Mouse (Mus musculus) frontal cortex, postnatal 25 days (tissue): ENCODE data around the gene Abr.

Experiments used
- DNase-seq, 2 experiments: peaks; one replicate each; pipeline ENCODE4 v3.0.0; 2022; ENCODE audit warnings: low spot score in 2 of 2

Gene Abr

DNA sequence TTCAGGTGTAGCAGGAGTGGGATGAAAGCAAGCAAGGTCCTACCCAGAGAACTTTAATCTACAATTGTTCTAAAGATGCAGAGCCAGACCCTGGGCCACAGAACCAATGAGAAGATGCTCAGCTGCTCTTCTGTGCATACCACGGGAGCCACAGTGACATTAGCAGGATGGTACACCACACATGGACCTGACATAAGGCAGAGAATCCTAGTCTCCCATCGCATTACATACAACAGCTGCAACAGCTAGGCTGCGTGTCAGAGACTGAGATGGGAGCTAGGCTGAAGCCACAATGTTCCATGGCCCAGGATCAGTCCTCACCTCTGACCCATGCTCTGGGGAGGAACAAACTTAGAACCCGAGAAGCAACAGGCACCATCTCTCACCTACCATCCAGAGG lies 104.0 kb downstream of the Abr start:
- DNase-seq = no peak

DNA sequence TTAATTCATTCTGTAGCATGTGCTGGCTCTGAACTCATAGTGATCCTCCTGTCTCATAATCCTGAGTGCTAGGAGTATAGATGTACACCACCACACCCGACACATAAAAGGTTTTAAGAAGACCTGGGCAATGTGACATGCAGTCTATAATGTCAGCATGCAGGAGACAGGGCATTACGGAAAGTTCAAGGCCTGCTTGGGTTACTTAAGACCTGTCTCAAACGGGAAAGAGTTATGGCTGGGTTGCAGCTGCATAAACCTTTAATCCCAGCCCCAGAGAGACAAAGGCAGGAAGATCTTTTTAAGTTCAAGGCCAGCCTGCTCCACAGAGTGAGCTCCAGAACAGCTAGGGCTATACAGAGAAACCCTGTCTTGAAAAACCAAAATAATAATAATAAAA lies 105.2 kb downstream of the Abr start:
- no peak for DNase-seq

DNA sequence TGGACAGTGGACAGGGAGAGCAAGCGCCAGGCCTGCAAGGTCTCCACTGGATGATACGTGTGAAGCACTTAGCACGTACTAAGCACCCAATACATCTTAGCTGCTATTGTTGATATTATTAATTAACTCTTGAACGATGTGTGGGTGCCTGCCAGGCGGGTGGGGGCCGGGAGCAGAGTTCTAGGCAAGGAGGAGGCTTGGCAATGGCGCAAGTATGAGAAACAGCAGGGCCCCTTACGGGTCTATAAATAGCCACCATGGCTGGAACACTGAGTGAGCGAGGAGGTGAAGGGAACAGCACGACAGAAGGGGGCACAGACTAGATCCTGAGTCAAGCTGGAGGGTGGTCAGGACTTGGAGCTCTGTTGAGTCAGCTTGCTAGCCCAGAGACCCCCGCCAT lies 107.0 kb downstream of the Abr start:
- DNase-seq = no peak

DNA sequence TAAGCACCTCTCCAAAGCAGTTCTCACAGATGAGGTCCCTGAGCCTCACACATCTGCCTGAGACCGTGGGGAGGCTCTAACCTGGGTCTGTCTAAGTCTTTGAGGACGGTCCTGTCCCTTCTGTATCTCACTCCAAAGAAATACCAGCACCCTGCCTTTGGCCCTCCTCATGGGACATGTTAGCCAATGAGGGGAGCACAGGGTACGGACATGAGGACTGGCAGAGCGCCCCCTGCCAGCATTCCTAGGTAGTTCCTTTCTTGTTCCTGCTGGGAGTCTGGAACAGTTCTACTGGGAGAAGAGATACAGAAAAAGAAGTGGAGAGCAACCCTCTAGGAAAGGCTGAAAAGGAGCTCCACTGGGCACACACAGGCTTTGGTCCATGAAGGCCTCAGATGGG lies 111.1 kb downstream of the Abr start:
- no peak for DNase-seq

DNA sequence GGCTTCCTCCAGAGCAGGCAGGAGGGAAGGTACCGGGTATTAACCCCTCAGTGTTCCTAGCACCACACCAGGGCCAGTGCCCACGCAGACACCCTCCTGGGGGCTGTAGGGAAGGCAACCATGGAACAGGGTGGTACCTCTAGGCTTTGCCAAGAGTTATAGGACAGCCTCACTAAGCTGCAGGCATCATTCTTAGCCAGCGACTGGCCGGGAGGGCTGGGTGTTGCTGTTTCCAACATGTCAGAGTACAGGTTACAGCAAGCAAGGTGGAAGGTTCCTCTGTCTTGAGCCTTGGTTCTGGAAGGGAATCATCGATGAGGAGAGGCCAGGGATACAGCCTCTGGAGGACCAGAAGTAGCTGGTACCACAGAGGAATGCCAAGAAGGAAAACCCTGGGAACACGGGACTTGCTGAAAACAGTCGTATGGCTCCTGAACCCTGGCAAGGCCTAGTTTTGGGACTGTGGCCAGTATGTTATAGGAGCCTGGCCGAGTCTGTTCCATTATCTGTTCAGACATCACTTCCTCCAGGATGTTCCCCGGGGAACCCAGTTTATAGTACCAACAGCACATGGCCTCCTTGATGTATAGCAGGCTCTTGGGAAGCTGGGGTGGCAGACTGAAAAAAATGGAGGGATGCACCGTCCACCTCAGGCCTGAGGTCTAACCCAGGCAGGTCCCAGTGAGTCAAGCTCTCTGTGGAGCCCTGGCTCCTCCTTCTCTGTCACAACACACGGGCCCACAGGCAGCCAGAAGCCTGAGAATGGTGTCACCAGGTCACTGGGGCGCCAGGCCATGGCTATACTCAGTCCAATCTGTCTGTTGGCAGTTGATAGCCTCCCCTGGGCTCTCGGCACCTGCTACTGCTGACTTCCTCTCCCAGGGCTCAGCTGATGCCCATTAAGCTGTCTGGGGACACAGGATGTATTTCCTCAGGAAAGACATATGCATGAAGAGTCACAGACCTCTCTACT lies 112.1 kb downstream of the Abr start:
- DNase-seq = no peak

DNA sequence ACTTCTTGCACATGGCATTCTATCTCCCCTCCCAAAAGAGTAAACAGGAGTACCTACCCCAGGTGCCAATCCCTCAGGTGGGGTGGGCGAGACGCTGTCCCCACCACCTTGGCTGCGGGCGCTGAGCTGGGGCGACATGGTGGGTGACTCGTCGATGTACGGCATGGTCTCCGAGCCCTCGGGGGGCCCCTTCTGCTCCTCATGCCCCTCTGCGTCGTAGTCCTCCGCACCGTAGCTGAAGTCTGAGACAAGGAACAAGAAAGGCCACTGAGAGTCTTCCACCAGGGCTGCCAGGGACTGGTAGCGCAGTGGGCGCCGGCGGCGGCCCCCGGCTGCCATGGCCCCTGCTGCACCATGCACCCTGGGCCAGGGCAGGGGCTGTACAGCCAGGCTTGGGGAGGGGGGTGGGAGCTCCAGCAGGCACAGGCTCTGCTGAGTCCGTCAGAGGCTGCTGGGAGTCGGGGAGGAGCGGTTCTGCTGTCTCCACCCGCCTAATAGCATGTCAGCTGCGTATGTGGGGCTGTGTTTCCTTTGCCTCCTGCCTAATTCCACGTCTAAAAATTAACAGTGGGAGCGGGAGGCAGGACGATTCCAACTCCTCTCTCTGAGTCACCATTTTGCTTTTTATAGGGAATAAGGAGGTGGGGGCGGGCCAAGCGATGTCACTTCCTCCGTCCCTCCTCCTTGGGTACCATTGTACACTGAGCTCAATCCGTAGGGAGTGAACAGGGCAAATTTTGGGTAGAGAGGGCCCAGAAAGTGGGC lies 113.1 kb downstream of the Abr start:
- DNase-seq = peak in 1 of 2 experiments; percentile 61

DNA sequence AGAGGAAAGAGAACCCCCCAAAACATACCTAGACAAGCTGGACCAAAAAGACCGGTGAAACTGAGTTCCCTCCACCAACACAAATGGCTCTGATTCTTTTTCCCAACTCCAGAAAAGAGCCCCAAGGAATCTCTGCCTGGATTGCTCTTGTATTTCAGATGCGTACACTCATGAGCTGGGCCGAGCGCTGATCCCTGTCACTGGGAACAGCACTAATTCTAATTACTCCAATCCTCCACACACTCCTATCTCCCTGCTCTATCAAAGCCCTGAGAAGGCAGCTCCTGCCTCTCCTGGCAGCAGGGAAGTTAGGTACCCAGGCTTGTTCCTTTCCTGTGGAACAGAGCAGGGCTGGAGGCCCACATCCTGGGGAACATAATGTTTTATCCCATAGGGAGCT lies 114.0 kb downstream of the Abr start:
- no peak for DNase-seq

DNA sequence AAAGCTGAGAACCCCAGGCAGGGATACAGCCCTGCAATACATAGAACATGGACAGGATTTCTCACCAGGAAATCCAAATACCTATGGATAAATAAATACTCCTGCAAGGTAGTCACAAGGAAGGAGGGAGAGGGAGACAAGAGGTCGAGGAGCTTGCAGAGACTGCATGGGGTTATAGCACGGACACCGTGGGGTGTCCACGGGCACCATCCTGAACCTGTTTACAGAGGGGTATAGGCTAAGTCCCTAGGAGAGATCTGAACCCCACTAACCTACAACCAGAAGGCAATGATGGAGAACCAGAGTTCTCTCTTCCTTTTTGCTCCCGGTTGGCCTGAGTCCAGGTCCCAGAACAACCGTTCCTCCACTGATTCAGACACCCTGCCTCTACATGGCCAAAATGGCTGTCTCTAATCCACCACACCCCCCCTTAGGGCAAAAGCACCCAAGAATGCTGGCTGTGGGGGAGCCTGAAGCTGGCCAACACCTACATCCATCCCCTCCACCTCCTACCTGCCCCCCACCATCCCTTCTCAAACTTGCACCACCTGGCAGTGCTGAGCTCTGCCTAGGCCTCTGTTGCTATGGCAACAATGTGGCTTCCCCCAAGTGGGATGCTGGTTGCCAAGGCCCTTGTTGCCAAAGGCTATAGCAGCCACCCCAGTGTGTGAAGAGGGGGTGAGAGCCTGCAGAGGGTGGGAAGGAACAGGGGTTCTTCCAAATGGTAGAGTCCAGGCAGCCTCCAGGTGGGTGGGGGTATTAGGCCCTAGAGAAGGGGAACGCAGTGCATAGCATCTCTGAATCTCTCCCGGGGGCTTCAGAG lies 114.6 kb downstream of the Abr start:
- no peak for DNase-seq

DNA sequence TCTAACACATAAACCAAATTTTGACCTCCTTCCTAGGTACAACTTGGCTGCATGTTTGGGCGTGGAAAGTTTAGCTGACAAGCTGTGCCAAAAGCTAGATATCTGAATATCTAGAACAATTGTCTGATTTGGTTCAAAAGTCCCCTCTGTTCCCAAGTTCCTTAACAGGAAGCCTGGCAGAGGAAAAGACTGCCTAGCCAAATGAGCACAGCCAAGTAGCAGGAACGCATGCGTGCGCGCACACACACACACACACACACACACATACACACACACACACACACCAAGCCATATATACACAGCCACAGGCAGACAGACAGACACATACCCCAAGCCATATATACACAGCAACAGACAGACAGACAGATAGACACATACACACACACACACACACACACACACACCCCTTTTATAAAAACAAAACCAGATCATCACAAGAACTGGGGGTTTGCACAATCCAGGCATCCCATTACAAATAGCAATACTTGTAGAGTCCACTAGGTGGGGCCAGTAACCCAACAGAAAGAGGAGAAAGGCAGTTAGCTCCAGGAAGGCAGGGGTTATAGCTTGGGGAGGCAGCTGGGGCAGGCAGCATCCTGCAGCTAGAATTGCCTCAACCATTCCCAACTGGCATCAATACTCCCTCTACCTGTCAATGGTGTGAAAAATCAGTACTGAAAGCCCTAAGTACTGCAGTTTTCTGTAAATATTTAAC lies 115.4 kb downstream of the Abr start:
- DNase-seq = no peak

DNA sequence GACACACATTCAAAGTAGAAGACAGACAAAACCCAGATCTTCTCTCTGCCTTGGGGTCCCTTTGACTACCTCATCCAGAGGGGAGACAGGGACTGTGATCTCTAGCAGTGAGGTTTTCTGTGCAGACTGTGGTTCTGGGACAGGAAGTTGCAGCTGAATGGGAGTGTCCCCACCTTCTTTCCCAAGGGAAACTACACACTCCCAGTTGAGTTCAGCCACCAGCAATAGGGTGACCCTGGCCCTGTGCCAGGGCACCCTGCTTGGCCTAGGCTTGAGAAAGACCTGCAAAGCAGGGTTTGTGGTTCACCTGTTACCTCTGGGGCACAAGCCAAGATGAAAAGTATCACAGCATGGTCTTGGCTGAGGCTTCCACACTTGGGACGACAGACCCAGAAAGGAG lies 117.0 kb downstream of the Abr start:
- DNase-seq = no peak

DNA sequence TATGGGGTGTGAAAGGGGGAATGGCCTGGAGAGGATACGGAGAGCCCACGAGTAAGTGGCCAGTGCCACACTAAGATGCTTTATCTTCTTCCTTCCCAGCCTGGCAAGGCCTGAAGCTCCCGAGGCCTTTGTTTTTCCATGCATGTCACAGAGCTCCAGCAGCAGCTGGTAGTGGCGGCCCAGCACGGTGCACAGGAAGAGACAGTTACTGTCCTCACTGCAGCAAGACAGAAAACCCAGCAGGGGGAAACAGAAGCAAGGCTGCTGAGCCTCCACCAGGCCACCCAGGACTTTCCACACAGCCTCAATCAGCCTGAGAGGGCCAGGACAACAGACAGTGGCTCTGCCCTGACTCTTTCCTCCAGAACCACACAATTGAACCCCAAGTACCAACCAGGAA lies 118.1 kb downstream of the Abr start:
- DNase-seq = no peak

DNA sequence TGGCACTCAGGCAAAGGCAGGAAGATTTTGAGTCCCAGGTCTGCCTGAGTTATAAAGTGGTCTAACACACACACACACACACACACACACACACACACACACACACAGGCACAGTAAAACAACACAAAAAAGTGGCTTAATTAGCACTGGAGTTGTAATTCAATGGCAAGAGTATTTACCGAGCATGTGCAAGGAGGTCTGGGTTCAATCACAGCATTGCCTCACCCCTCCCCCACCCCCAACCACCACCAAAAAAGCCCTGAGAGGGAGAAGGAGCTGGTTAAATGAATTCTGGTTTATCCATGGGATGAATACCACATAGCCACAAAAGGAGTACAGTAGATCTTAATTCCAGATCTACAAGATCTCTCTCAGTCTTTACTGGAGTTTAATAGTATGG lies 122.1 kb downstream of the Abr start:
- no peak for DNase-seq

DNA sequence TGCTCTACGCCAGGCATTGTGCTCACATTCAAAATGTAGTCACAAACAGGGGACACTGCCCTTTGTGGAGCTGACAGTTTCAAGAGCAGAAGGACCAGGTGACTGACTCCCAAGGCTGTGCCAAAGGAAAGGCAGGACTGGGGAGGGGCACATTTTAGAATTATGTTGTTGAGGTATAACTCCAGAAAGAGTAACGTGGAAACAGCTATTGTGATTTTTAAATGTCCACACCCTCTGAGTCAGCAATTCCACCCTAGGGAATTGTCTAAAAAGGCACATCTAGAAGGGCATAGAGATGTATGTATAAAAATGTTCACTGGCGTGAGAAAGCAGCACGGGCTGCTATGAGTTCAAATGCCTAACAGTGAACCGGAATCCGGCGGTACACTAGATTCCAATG lies 122.5 kb downstream of the Abr start:
- no peak for DNase-seq

DNA sequence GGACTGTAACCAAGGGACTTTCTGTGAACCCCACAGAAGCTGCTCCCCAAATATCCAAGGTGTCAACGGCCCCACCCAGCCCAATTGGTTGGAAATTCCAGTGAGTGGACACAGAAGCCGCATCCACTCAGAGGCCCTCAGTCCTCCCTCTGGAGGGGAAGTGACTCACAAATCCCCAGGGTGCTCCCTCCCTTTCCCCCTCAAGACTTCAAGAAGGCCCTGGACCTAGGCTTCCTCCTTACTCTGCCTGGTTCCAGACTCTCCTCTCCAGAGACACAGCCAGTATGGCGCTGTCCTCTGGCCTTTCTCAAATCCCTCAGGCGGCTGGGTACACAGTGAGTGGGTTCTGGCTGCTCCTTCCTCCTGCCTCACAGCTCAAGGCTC lies 124.4 kb downstream of the Abr start:
- no peak for DNase-seq

DNA sequence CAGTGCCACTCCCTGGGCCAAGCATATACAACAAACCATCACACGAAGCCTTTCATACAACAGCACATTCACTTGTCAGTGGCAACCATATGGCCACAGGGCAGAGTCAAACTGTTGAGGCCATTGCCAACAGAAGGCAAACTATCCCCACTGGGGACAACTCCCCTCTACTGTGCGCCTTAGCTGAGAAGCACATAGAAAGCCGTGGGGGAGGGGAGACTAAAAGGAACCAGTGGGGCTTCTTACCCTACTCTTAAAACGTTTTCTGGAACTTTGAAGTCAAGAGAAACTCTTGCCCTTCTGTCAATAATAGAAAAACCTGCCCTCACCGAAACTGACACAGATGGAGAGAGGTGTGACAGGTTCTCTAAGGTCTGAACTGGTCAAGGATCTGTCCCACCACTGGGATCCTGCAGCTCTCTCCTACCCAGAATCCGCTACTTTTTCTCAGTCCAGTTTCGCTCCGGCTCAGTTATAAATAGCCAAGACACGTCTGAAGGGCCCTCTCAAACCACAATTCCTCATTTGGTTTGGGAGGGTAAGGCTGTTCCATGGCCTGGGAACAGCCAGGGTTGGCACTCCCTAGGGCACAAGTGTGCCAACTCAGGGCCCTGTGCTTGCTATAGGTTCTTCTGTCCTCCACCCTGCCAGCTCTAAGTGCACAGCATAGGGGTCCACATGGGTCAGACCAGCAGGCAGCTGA lies 124.9 kb downstream of the Abr start:
- no peak for DNase-seq

DNA sequence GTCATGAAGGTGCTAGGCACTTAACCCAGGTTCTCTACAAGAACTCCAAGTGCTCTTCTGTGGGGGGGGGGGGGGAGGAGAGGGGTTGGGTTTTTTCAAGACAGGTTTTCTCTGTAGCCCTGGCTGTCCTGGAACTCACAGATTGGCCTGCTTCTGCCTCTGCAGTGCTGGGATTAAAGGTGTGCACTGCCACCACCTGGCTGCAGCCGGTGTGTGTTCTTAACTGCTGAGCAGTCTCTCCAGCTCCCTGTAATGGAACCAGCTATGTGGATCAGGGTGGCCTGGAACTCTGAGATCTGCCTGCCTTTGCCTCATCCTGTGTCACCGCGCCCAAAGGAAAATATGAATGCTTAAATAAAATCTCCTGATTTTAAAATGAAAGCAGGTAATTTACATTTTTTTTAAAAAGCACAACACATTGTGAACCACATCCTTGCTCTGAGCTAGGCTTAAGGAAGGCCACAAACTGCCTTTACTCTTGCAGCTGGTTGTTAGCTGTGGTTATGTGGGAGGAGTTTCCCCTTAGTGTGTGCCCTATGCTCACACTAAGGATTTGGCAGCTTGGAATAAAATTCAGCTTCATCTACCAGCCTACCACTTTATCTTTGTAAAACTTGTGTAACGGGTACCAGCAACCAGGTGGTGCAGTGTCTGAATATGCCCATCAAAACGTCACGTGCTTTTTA lies 125.9 kb downstream of the Abr start:
- no peak for DNase-seq

DNA sequence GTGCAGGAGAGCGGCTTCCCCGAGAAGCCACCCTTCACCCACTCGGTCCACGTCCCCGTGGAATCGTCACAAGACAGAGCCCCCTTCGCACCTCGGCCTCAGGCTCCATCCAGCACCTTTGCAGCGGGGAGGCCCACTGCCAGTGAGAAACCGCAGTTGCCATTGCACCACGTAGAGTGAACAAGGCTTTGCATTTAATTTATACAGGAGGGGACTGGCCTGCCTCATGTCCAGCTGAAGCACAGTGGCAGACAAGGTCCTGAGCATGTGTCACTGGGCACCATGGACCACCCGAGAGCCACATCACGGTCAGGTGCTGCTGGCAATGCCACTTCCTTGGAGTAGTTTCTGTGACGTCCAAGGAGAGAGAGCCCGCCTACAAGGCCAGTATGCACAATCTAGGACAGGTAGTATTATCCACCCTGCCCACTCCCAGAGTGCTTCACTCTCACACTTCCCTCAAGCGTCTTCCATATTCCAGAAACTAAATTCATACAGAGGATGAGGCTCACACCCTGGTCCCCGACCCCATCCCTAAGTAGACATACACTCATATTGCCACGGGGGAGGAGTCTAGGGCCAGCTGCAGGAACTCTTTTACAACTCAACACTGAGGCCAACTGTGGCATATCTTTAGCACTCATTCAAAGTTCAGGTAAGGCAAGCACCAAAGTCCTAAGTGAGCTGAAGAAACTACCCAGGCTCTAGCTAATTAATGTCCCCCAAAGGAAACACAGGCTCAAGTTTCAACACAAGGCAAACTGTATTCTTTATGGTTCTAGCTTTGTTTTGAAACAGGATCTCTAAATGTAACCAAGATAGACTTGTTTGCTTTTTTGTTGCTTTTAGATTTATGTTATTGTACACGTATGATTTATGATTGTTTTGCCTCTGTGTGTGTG lies 126.7 kb downstream of the Abr start:
- DNase-seq = no peak

DNA sequence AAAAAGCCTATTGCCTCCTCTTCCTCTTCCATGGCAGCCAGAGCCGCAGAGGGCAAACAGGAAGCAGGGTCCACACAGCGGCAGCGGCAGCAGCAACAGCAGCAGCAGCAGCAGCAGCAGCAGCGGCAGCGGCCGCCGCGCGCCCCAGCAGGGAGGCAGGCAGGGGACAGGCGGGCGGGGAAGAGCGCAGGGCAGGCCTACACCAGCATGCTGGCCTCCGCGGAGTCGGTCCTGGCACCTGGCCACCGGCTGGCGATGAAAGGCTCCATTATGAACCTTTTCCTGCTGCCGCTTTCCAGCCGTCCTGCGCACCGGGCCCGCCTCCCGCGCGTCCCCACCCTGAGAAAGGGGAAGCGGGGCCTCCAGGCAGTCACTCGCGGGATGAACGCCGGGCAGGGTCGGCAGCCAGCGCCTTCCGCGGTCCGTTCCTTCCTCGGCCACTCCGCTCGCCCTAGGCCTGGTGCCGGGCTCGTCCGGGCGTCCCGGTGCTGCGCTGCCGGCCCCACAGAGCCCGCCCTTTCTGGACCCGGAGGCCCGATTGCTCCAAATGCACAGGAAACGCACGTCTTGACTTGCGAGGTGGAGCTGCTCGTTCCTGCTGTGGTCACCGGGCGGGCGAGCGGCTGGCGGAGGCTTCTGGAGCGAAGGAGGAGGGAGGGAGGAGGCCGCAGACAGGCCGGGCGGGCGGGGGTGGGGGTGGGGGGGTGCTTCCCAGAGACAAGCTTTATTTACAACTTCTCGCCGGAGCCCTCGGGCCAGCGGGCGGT lies 127.6 kb downstream of the Abr start:
- DNase-seq = peak in 1 of 2 experiments; percentile 69
